Mouse (Mus musculus) G1E (cell line): ENCODE results near the gene Rex1bd.

Experiments used
- CTCF ChIP-seq: IDR thresholded peaks from 2 replicates; pipeline ENCODE4 v1.5.1; 2012; ENCODE audit warnings: low read depth, low read length, inconsistent platforms, mixed read lengths
- GATA1 ChIP-seq: IDR thresholded peaks from 2 replicates; pipeline ENCODE4 v1.6.1; 2012; ENCODE audit warnings: borderline replicate concordance, low read length, inconsistent platforms, mixed read lengths
- POLR2AphosphoS5 ChIP-seq: IDR thresholded peaks from 2 replicates; pipeline ENCODE4 v1.6.1; 2012; ENCODE audit warnings: low read depth, low read length, inconsistent platforms; ENCODE audit not compliant: insufficient replicate concordance
- TAL1 ChIP-seq: conservative IDR thresholded peaks from 2 replicates; pipeline ENCODE4 v1.6.1; 2012; ENCODE audit warnings: low read depth, low read length, inconsistent platforms, mixed read lengths

DNA sequence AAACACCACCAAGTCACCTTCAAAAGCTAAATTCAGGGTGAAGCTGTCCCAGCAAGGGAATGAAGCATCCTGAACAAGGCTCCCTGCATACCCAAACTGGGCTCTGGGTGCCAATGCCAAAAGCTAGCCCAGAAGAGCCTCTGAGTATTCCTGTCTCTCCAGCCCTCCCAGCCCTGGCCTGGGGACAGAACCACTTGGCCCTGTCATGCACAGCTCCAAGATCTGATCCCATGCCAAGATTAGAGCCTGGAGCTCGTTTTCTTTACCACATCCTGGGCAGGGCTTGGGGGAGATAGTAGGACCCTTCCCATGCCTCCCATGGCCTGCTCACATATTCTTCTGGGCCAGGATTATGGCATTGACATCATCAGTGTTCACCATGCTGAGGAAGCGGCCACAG, 13.1 kb upstream of the Rex1bd start:
- no peak for TF ChIP-seq GATA1
- TF ChIP-seq POLR2AphosphoS5, result no peak
- no peak for TF ChIP-seq CTCF
- TF ChIP-seq TAL1, result no peak
